Mouse (Mus musculus): ENCODE measurements around the gene Arglu1.
A peak's percentile ranks its signal among the peaks of the same experiment; 100 is the strongest.

Gene Arglu1

GRCm38 (mm10) chr8:8690146-8691092, at the start of gene Arglu1:
Arglu1 (minus strand) TSS chr8:8690521.
- DNase-seq (ENCODE audit: low spot score in 2 of 2): peak; percentile 93 to 98

GRCm38 (mm10) chr8:8737271-8737670, 47.0 kb upstream of the Arglu1 start:
- no peak for DNase-seq (ENCODE audit: low spot score in 2 of 2)

- DNase-seq (ENCODE audit: low spot score in 2 of 2): no peak
Measured at GRCm38 (mm10) chr8:8736826-8737225, 46.5 kb upstream of the Arglu1 start.

- DNase-seq (ENCODE audit: low spot score in 2 of 2): peak in 1 of 2 experiments; percentile 37
Measured at GRCm38 (mm10) chr8:8733804-8734203, 43.5 kb upstream of the Arglu1 start.

- no peak for DNase-seq (ENCODE audit: low spot score in 2 of 2)
Measured at GRCm38 (mm10) chr8:8728643-8729042, 38.3 kb upstream of the Arglu1 start.

GRCm38 (mm10) chr8:8726547-8726946, 36.2 kb upstream of the Arglu1 start:
- DNase-seq (ENCODE audit: low spot score in 2 of 2): no peak

- DNase-seq (ENCODE audit: low spot score in 2 of 2): no peak
Measured at GRCm38 (mm10) chr8:8704813-8705212, 14.5 kb upstream of the Arglu1 start.

GRCm38 (mm10) chr8:8703668-8704067, 13.3 kb upstream of the Arglu1 start:
- no peak for DNase-seq (ENCODE audit: low spot score in 2 of 2)

GRCm38 (mm10) chr8:8700821-8701220, 10.5 kb upstream of the Arglu1 start:
- DNase-seq (ENCODE audit: low spot score in 2 of 2): no peak

GRCm38 (mm10) chr8:8700229-8700628, 9.9 kb upstream of the Arglu1 start:
- DNase-seq (ENCODE audit: low spot score in 2 of 2): no peak

- DNase-seq (ENCODE audit: low spot score in 2 of 2): peak; percentile 64 to 65
Measured at GRCm38 (mm10) chr8:8689454-8690145, 721 bp downstream of the Arglu1 start.

- no peak for DNase-seq (ENCODE audit: low spot score in 2 of 2)
Measured at GRCm38 (mm10) chr8:8688823-8689453, 1.4 kb downstream of the Arglu1 start.

- no peak for DNase-seq (ENCODE audit: low spot score in 2 of 2)
Measured at GRCm38 (mm10) chr8:8685517-8685916, 4.8 kb downstream of the Arglu1 start.

GRCm38 (mm10) chr8:8682697-8683096, 7.6 kb downstream of the Arglu1 start:
- no peak for DNase-seq (ENCODE audit: low spot score in 2 of 2)

- no peak for DNase-seq (ENCODE audit: low spot score in 2 of 2)
Measured at GRCm38 (mm10) chr8:8678236-8678635, 12.1 kb downstream of the Arglu1 start.

GRCm38 (mm10) chr8:8674864-8675263, 15.5 kb downstream of the Arglu1 start:
- DNase-seq (ENCODE audit: low spot score in 2 of 2): no peak

- peak; percentile 69 to 88 for DNase-seq (ENCODE audit: low spot score in 2 of 2)
Measured at GRCm38 (mm10) chr8:8661759-8662138, 28.6 kb downstream of the Arglu1 start.

GRCm38 (mm10) chr8:8661103-8661758, 29.1 kb downstream of the Arglu1 start, which contains the start of gene Efnb2:
Efnb2 (minus strand) TSS chr8:8661242.
- DNase-seq (ENCODE audit: low spot score in 2 of 2): peak; percentile 96 to 98

GRCm38 (mm10) chr8:8660307-8661098, 29.8 kb downstream of the Arglu1 start:
- DNase-seq (ENCODE audit: low spot score in 2 of 2): peak; percentile 13 to 18

- peak; percentile 7 to 12 for DNase-seq (ENCODE audit: low spot score in 2 of 2)
Measured at GRCm38 (mm10) chr8:8659503-8660306, 30.6 kb downstream of the Arglu1 start.
